Mouse (Mus musculus): Measurements from ENCODE around the gene Grem2. TPM values are rescaled to one million over a fixed set of nuclear protein-coding genes. Genes with fewer than 3 reads are reported as not detected.

Gene Grem2
- polyA plus RNA-seq, 1 experiment, result 4.4 TPM

DNA sequence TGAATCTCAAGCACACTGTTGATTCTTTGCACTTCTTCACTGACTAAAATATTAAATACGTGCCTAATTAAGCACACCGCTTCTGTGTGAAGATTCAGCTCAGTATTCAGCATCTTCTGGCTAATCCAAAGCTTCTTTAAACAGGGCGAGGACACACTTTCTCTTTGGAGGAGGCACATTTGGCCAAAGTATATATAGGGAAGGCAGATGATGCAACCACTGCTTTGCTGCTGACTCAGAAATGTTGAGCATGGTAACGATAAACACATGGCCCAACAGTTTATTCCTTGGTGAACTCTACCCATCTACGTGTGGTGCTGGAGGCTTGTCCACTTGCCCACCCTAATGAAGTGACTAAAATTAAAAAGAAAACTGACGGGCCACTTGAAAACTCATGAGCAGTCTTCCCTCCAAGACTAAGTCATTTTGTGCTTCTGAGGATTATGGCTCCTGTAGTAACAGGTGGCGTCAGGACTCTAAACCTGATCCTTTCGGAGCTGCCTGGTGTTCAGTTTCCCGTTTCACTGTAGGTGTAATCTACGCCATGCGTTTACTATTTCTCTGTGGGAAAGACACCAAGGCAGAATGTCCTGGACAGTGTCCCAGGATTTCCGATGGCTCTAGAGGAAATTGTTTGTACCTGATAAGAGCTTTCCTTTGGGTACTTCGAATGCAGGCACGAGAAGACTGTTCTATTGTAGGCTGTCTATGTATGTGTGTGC is 32.8 kb downstream of the Grem2 start:
- DNase-seq (ENCODE audit: low read depth), result no peak
- TF ChIP-seq POLR2A (IDR thresholded peaks at IDR 0.05; ENCODE audit: borderline replicate concordance, extremely low read depth, insufficient read depth, insufficient read length, poor library complexity, severe bottlenecking) (no peak), CTCF (IDR thresholded peaks at IDR 0.05; ENCODE audit: borderline replicate concordance, extremely low read depth, insufficient read depth, insufficient read length) (no peak)

DNA sequence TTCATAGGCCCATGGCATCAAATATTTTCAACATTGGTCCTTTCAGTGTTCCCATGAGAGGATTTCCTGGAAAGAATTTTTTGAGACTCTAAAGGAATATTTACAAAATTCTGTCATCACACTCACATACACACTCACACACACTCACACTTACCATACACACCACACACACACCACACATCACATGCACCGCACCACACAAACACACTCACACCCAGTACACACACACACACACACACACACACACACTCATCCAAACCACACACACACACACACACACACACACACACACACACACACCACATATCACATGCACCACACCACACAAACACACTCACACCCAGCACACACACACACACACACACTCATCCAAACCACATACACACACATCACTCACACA is 33.5 kb downstream of the Grem2 start:
- no peak for DNase-seq (ENCODE audit: low read depth)
- TF ChIP-seq POLR2A (IDR thresholded peaks at IDR 0.05; ENCODE audit: borderline replicate concordance, extremely low read depth, insufficient read depth, insufficient read length, poor library complexity, severe bottlenecking) (no peak), CTCF (IDR thresholded peaks at IDR 0.05; ENCODE audit: borderline replicate concordance, extremely low read depth, insufficient read depth, insufficient read length) (no peak)

DNA sequence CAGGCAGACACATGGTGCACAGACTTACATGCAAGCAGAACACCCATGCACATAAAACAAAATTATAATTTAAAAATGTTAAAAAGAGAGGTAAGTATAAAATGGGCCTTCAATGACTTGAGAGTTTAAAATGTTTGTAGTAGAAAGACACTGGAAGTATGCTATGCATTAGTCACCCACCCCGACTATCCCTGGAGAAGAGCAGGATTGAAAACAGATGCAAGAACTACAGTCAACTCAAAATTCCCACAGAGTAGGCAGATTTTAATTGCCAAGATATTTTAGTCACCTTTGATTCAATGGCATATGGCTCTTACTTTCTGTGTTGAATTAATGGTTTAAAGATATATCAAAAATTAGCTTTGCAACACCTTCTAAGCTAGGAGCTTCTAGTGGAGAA is 39.1 kb downstream of the Grem2 start:
- DNase-seq (ENCODE audit: low read depth), result no peak

DNA sequence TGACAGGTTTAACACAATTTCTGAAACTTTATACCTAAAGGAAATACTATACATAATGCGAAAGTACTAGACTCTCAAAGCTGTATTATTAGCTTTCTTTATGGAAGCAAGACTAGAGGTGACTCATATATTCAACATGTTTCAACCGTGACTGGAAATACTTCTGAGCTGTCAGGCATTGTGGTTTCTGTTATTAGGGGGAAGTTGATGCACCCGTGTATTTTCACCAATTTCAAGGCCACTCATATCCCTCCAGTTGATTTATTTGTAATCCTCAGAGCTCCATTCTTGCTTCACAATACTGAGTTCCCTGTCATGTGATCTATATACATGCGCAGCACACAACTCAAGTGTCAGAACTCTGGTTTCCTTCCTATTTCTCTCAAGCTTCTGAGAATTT is 46.4 kb downstream of the Grem2 start:
- DNase-seq (ENCODE audit: low read depth), result no peak
- TF ChIP-seq CTCF (IDR thresholded peaks at IDR 0.05; ENCODE audit: borderline replicate concordance, extremely low read depth, insufficient read depth, insufficient read length), result no peak
- TF ChIP-seq POLR2A (IDR thresholded peaks at IDR 0.05; ENCODE audit: borderline replicate concordance, extremely low read depth, insufficient read depth, insufficient read length, poor library complexity, severe bottlenecking), result no peak

More for the DNA sequence above, 39.1 kb downstream of the Grem2 start:
- TF ChIP-seq CTCF (IDR thresholded peaks at IDR 0.05; ENCODE audit: borderline replicate concordance, extremely low read depth, insufficient read depth, insufficient read length) (no peak), POLR2A (IDR thresholded peaks at IDR 0.05; ENCODE audit: borderline replicate concordance, extremely low read depth, insufficient read depth, insufficient read length, poor library complexity, severe bottlenecking) (no peak)

DNA sequence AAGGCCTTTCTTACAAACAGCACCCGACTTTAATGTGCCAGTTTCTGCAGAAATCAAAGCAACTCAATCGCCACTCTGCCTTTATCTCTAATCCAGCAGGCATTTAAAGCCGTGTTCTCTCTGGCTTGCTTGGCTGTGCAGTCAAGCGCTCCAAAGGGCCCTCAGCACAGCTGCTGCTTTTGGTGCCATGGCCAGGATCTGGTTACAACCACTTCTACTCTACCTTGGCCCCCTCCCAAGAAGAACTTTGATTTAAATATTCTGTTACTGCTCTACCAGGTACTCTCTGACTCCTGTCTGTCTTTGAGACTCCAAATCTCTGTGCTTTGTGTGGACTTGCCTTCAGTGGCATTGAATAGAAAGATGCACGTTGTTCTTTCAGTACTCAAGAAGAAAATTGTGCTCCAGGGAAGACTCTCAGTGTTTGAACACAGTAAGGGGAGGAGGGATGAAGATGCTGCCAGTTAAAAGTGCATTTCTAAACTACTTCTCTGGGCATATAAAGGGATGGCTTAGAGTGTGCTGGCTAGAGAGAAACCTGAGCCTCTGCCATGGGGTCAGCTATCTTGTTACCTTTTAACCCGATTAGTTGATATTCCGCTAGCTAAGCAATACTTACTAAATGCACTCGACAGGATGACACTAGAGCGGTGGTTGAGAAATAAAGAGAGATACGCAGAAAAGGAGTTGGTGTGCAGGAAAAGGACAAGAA is 61.1 kb downstream of the Grem2 start:
- DNase-seq (ENCODE audit: low read depth), result peak; percentile 19
- TF ChIP-seq POLR2A (IDR thresholded peaks at IDR 0.05; ENCODE audit: borderline replicate concordance, extremely low read depth, insufficient read depth, insufficient read length, poor library complexity, severe bottlenecking) (no peak), CTCF (IDR thresholded peaks at IDR 0.05; ENCODE audit: borderline replicate concordance, extremely low read depth, insufficient read depth, insufficient read length) (no peak)

DNA sequence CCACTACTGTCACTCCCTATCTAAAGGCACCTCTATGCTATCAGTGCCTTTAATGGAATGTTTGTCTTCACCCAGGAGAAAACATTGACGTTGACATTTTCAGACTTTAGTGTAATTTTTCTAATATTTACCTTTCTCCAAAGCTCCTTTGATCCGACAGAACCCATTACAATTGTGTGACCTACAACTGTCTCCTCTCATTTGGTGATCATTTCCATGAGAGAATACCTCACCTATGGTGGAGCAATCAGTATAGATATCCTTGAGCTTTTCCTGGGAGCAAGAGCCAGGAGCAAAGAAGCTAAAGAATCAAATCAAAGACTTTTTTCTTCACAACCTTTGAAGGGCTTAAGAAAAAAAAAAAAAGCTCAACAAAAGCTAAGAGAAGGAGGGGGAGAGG is 65.4 kb downstream of the Grem2 start:
- no peak for DNase-seq (ENCODE audit: low read depth)

DNA sequence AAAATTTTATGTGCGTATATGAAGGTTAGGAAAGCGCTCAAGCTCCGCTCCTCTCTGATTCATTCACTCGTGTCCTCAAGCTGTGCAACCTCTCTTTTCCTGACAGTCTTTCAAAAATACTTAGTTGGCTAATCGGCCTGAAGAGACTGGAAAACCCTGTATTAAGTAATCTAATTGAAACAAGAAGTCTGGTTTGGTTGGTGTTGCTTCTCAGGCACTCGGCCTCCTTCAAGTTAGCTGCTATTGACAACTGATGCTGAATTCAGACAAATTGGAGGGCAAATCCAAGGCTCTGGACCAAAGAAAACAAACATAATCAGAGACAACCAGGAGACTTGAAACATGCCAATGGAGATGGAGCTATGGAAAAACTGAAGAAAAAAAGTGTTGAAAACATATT is 76.8 kb downstream of the Grem2 start:
- TF ChIP-seq CTCF (IDR thresholded peaks at IDR 0.05; ENCODE audit: borderline replicate concordance, extremely low read depth, insufficient read depth, insufficient read length), result no peak
- TF ChIP-seq POLR2A (IDR thresholded peaks at IDR 0.05; ENCODE audit: borderline replicate concordance, extremely low read depth, insufficient read depth, insufficient read length, poor library complexity, severe bottlenecking), result no peak
- no peak for DNase-seq (ENCODE audit: low read depth)

More for the DNA sequence above, 65.4 kb downstream of the Grem2 start:
- TF ChIP-seq CTCF (IDR thresholded peaks at IDR 0.05; ENCODE audit: borderline replicate concordance, extremely low read depth, insufficient read depth, insufficient read length) (no peak), POLR2A (IDR thresholded peaks at IDR 0.05; ENCODE audit: borderline replicate concordance, extremely low read depth, insufficient read depth, insufficient read length, poor library complexity, severe bottlenecking) (no peak)

DNA sequence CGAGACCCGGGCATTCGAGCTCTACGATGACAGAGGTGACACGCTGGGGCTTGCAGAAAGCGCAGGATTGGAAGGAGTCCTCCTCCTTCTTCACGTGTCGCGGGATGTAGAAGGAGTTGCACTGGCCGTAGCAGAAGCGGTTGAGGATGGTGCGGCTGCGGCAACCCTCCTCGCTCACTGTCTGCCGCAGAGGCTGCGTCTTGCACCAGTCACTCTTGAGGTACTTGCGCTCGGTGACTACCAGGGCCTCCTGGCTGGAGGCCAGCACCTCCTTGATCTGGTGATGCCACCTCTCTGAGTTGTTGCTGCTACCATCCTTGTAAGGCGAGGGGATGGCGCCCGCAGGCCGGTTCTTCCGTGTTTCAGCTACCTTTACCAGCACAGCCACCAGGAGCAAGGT is 84.8 kb downstream of the Grem2 start:
- TF ChIP-seq CTCF (IDR thresholded peaks at IDR 0.05; ENCODE audit: borderline replicate concordance, extremely low read depth, insufficient read depth, insufficient read length) (no peak), POLR2A (IDR thresholded peaks at IDR 0.05; ENCODE audit: borderline replicate concordance, extremely low read depth, insufficient read depth, insufficient read length, poor library complexity, severe bottlenecking) (no peak)
- DNase-seq (ENCODE audit: low read depth), result no peak

DNA sequence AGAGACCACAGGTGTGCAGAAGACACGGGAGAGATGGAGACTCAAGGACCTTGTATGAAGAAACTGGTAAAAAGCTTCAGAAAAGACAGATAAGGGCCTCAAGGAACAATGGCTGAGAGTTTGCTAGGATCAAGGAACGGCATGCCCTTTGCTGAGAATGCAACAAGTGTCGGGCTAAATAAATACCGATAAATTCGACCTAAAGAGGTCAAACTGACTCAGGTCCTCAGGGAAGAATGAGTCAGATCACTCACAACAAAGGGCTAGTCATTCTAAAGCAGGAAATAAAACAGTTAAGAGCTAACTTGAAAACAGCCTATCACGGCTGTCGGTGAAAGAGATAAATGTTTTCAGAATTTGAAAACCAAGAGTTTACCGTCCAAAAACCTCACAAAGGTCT is 95.1 kb downstream of the Grem2 start:
- no peak for TF ChIP-seq POLR2A (IDR thresholded peaks at IDR 0.05; ENCODE audit: borderline replicate concordance, extremely low read depth, insufficient read depth, insufficient read length, poor library complexity, severe bottlenecking)
- no peak for TF ChIP-seq CTCF (IDR thresholded peaks at IDR 0.05; ENCODE audit: borderline replicate concordance, extremely low read depth, insufficient read depth, insufficient read length)
- no peak for DNase-seq (ENCODE audit: low read depth)

DNA sequence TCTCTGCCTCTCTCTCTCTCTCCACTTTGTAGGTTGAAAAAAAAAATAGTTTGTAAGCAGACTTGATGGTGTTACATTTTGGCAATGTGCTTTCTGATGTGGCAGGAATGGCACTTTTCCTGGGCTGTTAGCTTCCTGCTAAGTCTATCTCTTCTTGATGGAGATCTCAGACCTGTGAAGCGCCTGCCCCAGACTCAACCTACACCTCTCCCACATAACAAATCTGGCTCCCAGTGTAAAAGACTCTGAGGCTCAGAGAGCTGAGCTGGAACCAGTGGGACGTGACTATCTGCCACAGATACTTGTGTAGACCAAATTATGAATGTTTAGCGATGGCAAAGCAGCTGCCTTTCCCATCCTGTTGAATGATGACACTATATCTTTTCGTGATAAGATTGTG is 109.8 kb downstream of the Grem2 start:
- no peak for DNase-seq (ENCODE audit: low read depth)

DNA sequence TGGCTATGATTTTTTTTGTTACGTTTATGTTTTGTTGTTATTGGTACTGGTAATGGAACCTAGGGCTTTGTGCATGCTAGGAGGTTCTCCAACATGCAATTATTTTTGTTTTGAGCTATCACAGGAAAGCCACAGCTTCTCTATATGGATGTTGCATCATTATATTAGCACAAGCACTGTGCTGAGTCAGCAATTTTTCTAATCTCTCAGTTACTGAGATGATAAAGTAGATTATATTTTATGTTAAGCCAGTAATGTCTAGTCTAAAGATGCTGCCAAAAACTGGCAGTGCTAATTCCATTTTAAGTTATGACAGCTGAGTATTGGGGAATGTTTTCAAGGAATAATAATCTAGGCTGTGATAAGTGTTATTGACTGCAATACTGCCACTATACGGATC is 133.0 kb downstream of the Grem2 start:
- no peak for DNase-seq (ENCODE audit: low read depth)
- no peak for TF ChIP-seq POLR2A (IDR thresholded peaks at IDR 0.05; ENCODE audit: borderline replicate concordance, extremely low read depth, insufficient read depth, insufficient read length, poor library complexity, severe bottlenecking)
- no peak for TF ChIP-seq CTCF (IDR thresholded peaks at IDR 0.05; ENCODE audit: borderline replicate concordance, extremely low read depth, insufficient read depth, insufficient read length)

More for the DNA sequence above, 109.8 kb downstream of the Grem2 start:
- TF ChIP-seq POLR2A (IDR thresholded peaks at IDR 0.05; ENCODE audit: borderline replicate concordance, extremely low read depth, insufficient read depth, insufficient read length, poor library complexity, severe bottlenecking), result no peak
- no peak for TF ChIP-seq CTCF (IDR thresholded peaks at IDR 0.05; ENCODE audit: borderline replicate concordance, extremely low read depth, insufficient read depth, insufficient read length)

Measured in brain, embryonic 14.5 days (tissue).